Mouse (Mus musculus): ENCODE measurements around the gene Bcl7c. TPM values are rescaled to one million over a fixed set of nuclear protein-coding genes. Genes with fewer than 3 reads are reported as not detected.
"Not testable (repeated sequence)": the region's sequence is repeated elsewhere in the genome, so short reads cannot be mapped to it uniquely, and the experiment has no call there.

The Bcl7c gene
- polyA plus RNA-seq, 1 experiment from 2014 or later: 34.4 TPM

- peaks cover 3% of the 10 kb centered on the region; the same call in 1 of the 2 replicates for H3K27me3 ChIP-seq (ENCODE audit: control insufficient read depth, insufficient read depth, low read length)
- H3K4me1 ChIP-seq (ENCODE audit: control insufficient read depth, insufficient read depth, low read length): peaks cover 11% of the 10 kb centered on the region; the same call in 1 of the 2 replicates
- H3K36me3 ChIP-seq (ENCODE audit: control insufficient read depth, insufficient read depth, low read length): peaks cover 18% of the 10 kb centered on the region
- under 1% methylated on average over 31 of the region's 62 CpGs for WGBS (ENCODE audit: insufficient replicate concordance)
- H3K27ac ChIP-seq (ENCODE audit: low read depth, low read length): peak overlapping the region; percentile 90
- ATAC-seq (replicated peaks; ENCODE audit: insufficient number of reproducible peaks, low FRiP score, low TSS enrichment): peak; percentile 32
- H3K9ac ChIP-seq (ENCODE audit: low read depth, low read length): peak overlapping the region; percentile 83
- peak overlapping the region; percentile 81 for H3K4me3 ChIP-seq (ENCODE audit: low read depth, low read length)
- H3K9me3 ChIP-seq (replicated peaks; ENCODE audit: control insufficient read depth, low read length): no peaks in the 10 kb centered on the region
- H3K4me2 ChIP-seq: peak overlapping the region; percentile 98
Observed at GRCm38 (mm10) chr7:127746494-127747491, 38.1 kb upstream of the Bcl7c start.

- no peaks in the 10 kb centered on the region for H3K27me3 ChIP-seq (ENCODE audit: control insufficient read depth, insufficient read depth, low read length)
- peaks cover 13% of the 10 kb centered on the region for H3K36me3 ChIP-seq (ENCODE audit: control insufficient read depth, insufficient read depth, low read length)
- peak overlapping the region; percentile 83 for H3K9ac ChIP-seq (ENCODE audit: low read depth, low read length)
- H3K4me2 ChIP-seq: peak overlapping the region; percentile 98
- peaks cover 11% of the 10 kb centered on the region; the same call in 1 of the 2 replicates for H3K4me1 ChIP-seq (ENCODE audit: control insufficient read depth, insufficient read depth, low read length)
- H3K27ac ChIP-seq (ENCODE audit: low read depth, low read length): peak overlapping the region; percentile 90
- WGBS (ENCODE audit: insufficient replicate concordance): under 1% methylated on average over 39 of the region's 39 CpGs
- peak overlapping the region; percentile 81 for H3K4me3 ChIP-seq (ENCODE audit: low read depth, low read length)
- peak; percentile 71 for ATAC-seq (replicated peaks; ENCODE audit: insufficient number of reproducible peaks, low FRiP score, low TSS enrichment)
- no peaks in the 10 kb centered on the region for H3K9me3 ChIP-seq (replicated peaks; ENCODE audit: control insufficient read depth, low read length)
Observed at GRCm38 (mm10) chr7:127745652-127746493, 37.1 kb upstream of the Bcl7c start.

- Histone ChIP-seq H3K9me3 (replicated peaks; ENCODE audit: control insufficient read depth, low read length) (no peaks in the 10 kb centered on the region), H3K4me1 (ENCODE audit: control insufficient read depth, insufficient read depth, low read length) (peaks cover 11% of the 10 kb centered on the region; the same call in 1 of the 2 replicates), H3K36me3 (ENCODE audit: control insufficient read depth, insufficient read depth, low read length) (peaks cover 9% of the 10 kb centered on the region), H3K4me2 (peak overlapping the region; percentile 98), H3K4me3 (ENCODE audit: low read depth, low read length) (peak overlapping the region; percentile 81), H3K27me3 (ENCODE audit: control insufficient read depth, insufficient read depth, low read length) (no peaks in the 10 kb centered on the region), H3K9ac (ENCODE audit: low read depth, low read length) (peak overlapping the region; percentile 83), H3K27ac (ENCODE audit: low read depth, low read length) (peak overlapping the region; percentile 90)
- peak; percentile 74 for ATAC-seq (replicated peaks; ENCODE audit: insufficient number of reproducible peaks, low FRiP score, low TSS enrichment)
- WGBS (ENCODE audit: insufficient replicate concordance): under 1% methylated on average over 19 of the region's 19 CpGs
Observed at GRCm38 (mm10) chr7:127745251-127745651, 36.5 kb upstream of the Bcl7c start.

GRCm38 (mm10) chr7:127744366-127745045 is 35.8 kb upstream of the Bcl7c start, which contains the start of gene Fbxl19:
TSS of gene Fbxl19 (plus strand) at chr7:127744543.
- Histone ChIP-seq H3K27ac (ENCODE audit: low read depth, low read length) (peak within 1 kb of the TSS; percentile 90), H3K4me1 (ENCODE audit: control insufficient read depth, insufficient read depth, low read length) (peaks cover 11% of the 10 kb centered on the region; the same call in 1 of the 2 replicates), H3K36me3 (ENCODE audit: control insufficient read depth, insufficient read depth, low read length) (peaks cover 5% of the 10 kb centered on the region), H3K27me3 (ENCODE audit: control insufficient read depth, insufficient read depth, low read length) (no peaks in the 10 kb centered on the region), H3K9ac (ENCODE audit: low read depth, low read length) (peak within 1 kb of the TSS; percentile 83), H3K9me3 (replicated peaks; ENCODE audit: control insufficient read depth, low read length) (no peaks in the 10 kb centered on the region), H3K4me2 (peak within 1 kb of the TSS; percentile 98), H3K4me3 (ENCODE audit: low read depth, low read length) (peak within 1 kb of the TSS; percentile 81)
- ATAC-seq (replicated peaks; ENCODE audit: insufficient number of reproducible peaks, low FRiP score, low TSS enrichment): no peak
- WGBS (ENCODE audit: insufficient replicate concordance): under 1% methylated on average over 26 of the region's 26 CpGs

GRCm38 (mm10) chr7:127732066-127732465 is 23.3 kb upstream of the Bcl7c start, which contains the start of gene Ctf2:
TSS of gene Ctf2 (minus strand) at chr7:127732166.
- not testable (repeated sequence) for H3K4me2 ChIP-seq; H3K4me1 ChIP-seq (ENCODE audit: control insufficient read depth, insufficient read depth, low read length); H3K36me3 ChIP-seq (ENCODE audit: control insufficient read depth, insufficient read depth, low read length); H3K27me3 ChIP-seq (ENCODE audit: control insufficient read depth, insufficient read depth, low read length); H3K9ac ChIP-seq (ENCODE audit: low read depth, low read length); H3K27ac ChIP-seq (ENCODE audit: low read depth, low read length); ATAC-seq (replicated peaks; ENCODE audit: insufficient number of reproducible peaks, low FRiP score, low TSS enrichment); H3K4me3 ChIP-seq (ENCODE audit: low read depth, low read length); H3K9me3 ChIP-seq (replicated peaks; ENCODE audit: control insufficient read depth, low read length)
- no CpG with 5 or more reads among the region's 5 CpGs for whole genome bisulfite sequencing (ENCODE audit: insufficient replicate concordance)

GRCm38 (mm10) chr7:127730170-127730569 is 21.4 kb upstream of the Bcl7c start:
- no peak overlapping the region for H3K4me3 ChIP-seq (ENCODE audit: low read depth, low read length)
- H3K9ac ChIP-seq (ENCODE audit: low read depth, low read length): no peak overlapping the region
- ATAC-seq (replicated peaks; ENCODE audit: insufficient number of reproducible peaks, low FRiP score, low TSS enrichment): no peak
- H3K4me1 ChIP-seq (ENCODE audit: control insufficient read depth, insufficient read depth, low read length): no peaks in the 10 kb centered on the region
- no peak overlapping the region for H3K27ac ChIP-seq (ENCODE audit: low read depth, low read length)
- no peaks in the 10 kb centered on the region for H3K9me3 ChIP-seq (replicated peaks; ENCODE audit: control insufficient read depth, low read length)
- no peak overlapping the region for H3K4me2 ChIP-seq
- 62% methylated on average over 4 of the region's 4 CpGs for WGBS (ENCODE audit: insufficient replicate concordance)
- peaks cover 3% of the 10 kb centered on the region; the same call in 1 of the 2 replicates for H3K27me3 ChIP-seq (ENCODE audit: control insufficient read depth, insufficient read depth, low read length)
- H3K36me3 ChIP-seq (ENCODE audit: control insufficient read depth, insufficient read depth, low read length): no peaks in the 10 kb centered on the region

GRCm38 (mm10) chr7:127727898-127728297 is 19.2 kb upstream of the Bcl7c start:
- Histone ChIP-seq H3K27ac (ENCODE audit: low read depth, low read length) (no peak overlapping the region), H3K4me2 (no peak overlapping the region), H3K27me3 (ENCODE audit: control insufficient read depth, insufficient read depth, low read length) (peaks cover 3% of the 10 kb centered on the region; the same call in 1 of the 2 replicates), H3K36me3 (ENCODE audit: control insufficient read depth, insufficient read depth, low read length) (no peaks in the 10 kb centered on the region), H3K4me1 (ENCODE audit: control insufficient read depth, insufficient read depth, low read length) (no peaks in the 10 kb centered on the region), H3K9ac (ENCODE audit: low read depth, low read length) (no peak overlapping the region), H3K9me3 (replicated peaks; ENCODE audit: control insufficient read depth, low read length) (no peaks in the 10 kb centered on the region), H3K4me3 (ENCODE audit: low read depth, low read length) (no peak overlapping the region)
- WGBS (ENCODE audit: insufficient replicate concordance): 75% methylated on average over 7 of the region's 7 CpGs
- ATAC-seq (replicated peaks; ENCODE audit: insufficient number of reproducible peaks, low FRiP score, low TSS enrichment): no peak

- Histone ChIP-seq H3K9me3 (replicated peaks; ENCODE audit: control insufficient read depth, low read length) (no peaks in the 10 kb centered on the region), H3K27me3 (ENCODE audit: control insufficient read depth, insufficient read depth, low read length) (peaks cover 3% of the 10 kb centered on the region; the same call in 1 of the 2 replicates), H3K36me3 (ENCODE audit: control insufficient read depth, insufficient read depth, low read length) (no peaks in the 10 kb centered on the region), H3K4me2 (no peak overlapping the region), H3K4me1 (ENCODE audit: control insufficient read depth, insufficient read depth, low read length) (no peaks in the 10 kb centered on the region), H3K4me3 (ENCODE audit: low read depth, low read length) (no peak overlapping the region), H3K9ac (ENCODE audit: low read depth, low read length) (no peak overlapping the region), H3K27ac (ENCODE audit: low read depth, low read length) (no peak overlapping the region)
- WGBS (ENCODE audit: insufficient replicate concordance): 59% methylated on average over 6 of the region's 6 CpGs
- ATAC-seq (replicated peaks; ENCODE audit: insufficient number of reproducible peaks, low FRiP score, low TSS enrichment): no peak
Observed at GRCm38 (mm10) chr7:127725924-127726323, 17.2 kb upstream of the Bcl7c start.
